Mouse (Mus musculus) forebrain, embryonic 15.5 days (tissue): ENCODE measurements around the gene Rabggtb. TPM values are rescaled to one million over a fixed set of nuclear protein-coding genes. Genes with fewer than 3 reads are reported as not detected.
A peak's percentile ranks its signal among the peaks of the same experiment; 100 is the strongest.

Source experiments
- ATAC-seq: fragments of 200-750 bp; cut with Nextera tagmentation; replicated peaks from 2 replicates; pipeline ENCODE4 v1.8.0; 2017; ENCODE audit warnings: mild to moderate bottlenecking, moderate TSS enrichment, moderate library complexity
- H3K27ac ChIP-seq: fragments of 300-500 bp; sonication (generic); replicated peaks from 2 replicates; pipeline ENCODE4 v1.5.1; 2015; ENCODE audit warnings: mild to moderate bottlenecking, inconsistent platforms
- H3K27me3 ChIP-seq: fragments of 300-500 bp; sonication (generic); 2 replicates; pipeline ENCODE4 v1.6.1; 2015; ENCODE audit warnings: inconsistent platforms
- H3K36me3 ChIP-seq: fragments of 300-500 bp; sonication (generic); 2 replicates; pipeline ENCODE4 v1.6.1; 2015; ENCODE audit warnings: mild to moderate bottlenecking, inconsistent platforms
- H3K4me1 ChIP-seq: fragments of 300-500 bp; sonication (generic); 2 replicates; pipeline ENCODE4 v1.6.1; 2015; ENCODE audit warnings: inconsistent platforms
- H3K4me2 ChIP-seq: fragments of 300-500 bp; sonication (generic); replicated peaks from 2 replicates; pipeline ENCODE4 v1.6.1; 2015; ENCODE audit warnings: mild to moderate bottlenecking, inconsistent platforms
- H3K4me3 ChIP-seq: fragments of 300-500 bp; sonication (generic); 2 replicates; pipeline ENCODE4 v1.5.1; 2015; ENCODE audit warnings: mild to moderate bottlenecking, inconsistent platforms
- H3K9ac ChIP-seq: fragments of 300-500 bp; sonication (generic); replicated peaks from 2 replicates; pipeline ENCODE4 v1.6.1; 2015; ENCODE audit warnings: mild to moderate bottlenecking, inconsistent platforms
- H3K9me3 ChIP-seq: fragments of 300-500 bp; sonication (generic); 2 replicates; pipeline ENCODE4 v1.6.1; 2016; ENCODE audit warnings: inconsistent platforms
- WGBS: fragments of 180-500 bp; shearing (Covaris S2); methylation state at CpG from one replicate; pipeline ENCODE4 v1.1.7; 2015; ENCODE audit warnings: mixed read lengths; 5-methylcytosine and 5-hydroxymethylcytosine counted together
- polyA plus RNA-seq: library from polyadenylated mRNA; unstranded; fragments of >200 nt; fragmentation: Nextera tagmentation; extraction: Ambion mirVana; gene quantifications from 2 replicates; pipeline ENCODE4 v1.2.1, GENCODE M21; 2015

Gene Rabggtb
- polyA plus RNA-seq, 1 experiment from 2014 or later: 44.0 TPM

- H3K9ac ChIP-seq: no peak overlapping the region
- no peaks in the 10 kb centered on the region for H3K36me3 ChIP-seq
- peak overlapping the region; percentile 72 for H3K4me2 ChIP-seq
- peaks cover 20% of the 10 kb centered on the region for H3K4me1 ChIP-seq
- H3K9me3 ChIP-seq: no peaks in the 10 kb centered on the region
- H3K4me3 ChIP-seq: peak overlapping the region; percentile 76
- no peak overlapping the region for H3K27ac ChIP-seq
- ATAC-seq: no peak
- H3K27me3 ChIP-seq: no peaks in the 10 kb centered on the region
- 18% methylated on average over 12 of the region's 12 CpGs for WGBS
Observed at GRCm38 (mm10) chr3:153943003-153943640, 30.3 kb upstream of the Rabggtb start.

GRCm38 (mm10) chr3:153941613-153942012 is 28.8 kb upstream of the Rabggtb start:
- Histone ChIP-seq H3K27ac (no peak overlapping the region), H3K4me1 (peaks cover 20% of the 10 kb centered on the region), H3K36me3 (no peaks in the 10 kb centered on the region), H3K4me3 (no peak overlapping the region), H3K4me2 (no peak overlapping the region), H3K9ac (no peak overlapping the region), H3K27me3 (no peaks in the 10 kb centered on the region), H3K9me3 (no peaks in the 10 kb centered on the region)
- no peak for ATAC-seq
- WGBS: 96% methylated on average over 13 of the region's 13 CpGs

GRCm38 (mm10) chr3:153940486-153940885 is 27.7 kb upstream of the Rabggtb start:
- ATAC-seq: no peak
- no peaks in the 10 kb centered on the region for H3K36me3 ChIP-seq
- H3K4me3 ChIP-seq: no peak overlapping the region
- H3K9ac ChIP-seq: no peak overlapping the region
- 94% methylated on average over 9 of the region's 9 CpGs for WGBS
- H3K9me3 ChIP-seq: no peaks in the 10 kb centered on the region
- H3K27ac ChIP-seq: no peak overlapping the region
- peaks cover 20% of the 10 kb centered on the region for H3K4me1 ChIP-seq
- H3K27me3 ChIP-seq: no peaks in the 10 kb centered on the region
- H3K4me2 ChIP-seq: no peak overlapping the region

GRCm38 (mm10) chr3:153940021-153940420 is 27.2 kb upstream of the Rabggtb start:
- no peaks in the 10 kb centered on the region for H3K27me3 ChIP-seq
- 77% methylated on average over 8 of the region's 8 CpGs for WGBS
- no peak overlapping the region for H3K4me2 ChIP-seq
- peaks cover 18% of the 10 kb centered on the region for H3K4me1 ChIP-seq
- no peak for ATAC-seq
- no peak overlapping the region for H3K27ac ChIP-seq
- no peak overlapping the region for H3K4me3 ChIP-seq
- H3K9me3 ChIP-seq: no peaks in the 10 kb centered on the region
- H3K36me3 ChIP-seq: no peaks in the 10 kb centered on the region
- H3K9ac ChIP-seq: no peak overlapping the region

- H3K9ac ChIP-seq: no peak overlapping the region
- ATAC-seq: no peak
- no peak overlapping the region for H3K4me2 ChIP-seq
- WGBS: 94% methylated on average over 17 of the region's 17 CpGs
- H3K27ac ChIP-seq: no peak overlapping the region
- H3K4me1 ChIP-seq: no peaks in the 10 kb centered on the region
- H3K27me3 ChIP-seq: no peaks in the 10 kb centered on the region
- H3K36me3 ChIP-seq: no peaks in the 10 kb centered on the region
- no peak overlapping the region for H3K4me3 ChIP-seq
- H3K9me3 ChIP-seq: no peaks in the 10 kb centered on the region
Observed at GRCm38 (mm10) chr3:153937116-153937810, 24.5 kb upstream of the Rabggtb start.

GRCm38 (mm10) chr3:153935878-153936277 is 23.1 kb upstream of the Rabggtb start:
- Histone ChIP-seq H3K27ac (no peak overlapping the region), H3K4me2 (no peak overlapping the region), H3K4me3 (no peak overlapping the region), H3K9ac (no peak overlapping the region), H3K9me3 (no peaks in the 10 kb centered on the region), H3K27me3 (no peaks in the 10 kb centered on the region), H3K36me3 (no peaks in the 10 kb centered on the region), H3K4me1 (no peaks in the 10 kb centered on the region)
- WGBS: 91% methylated on average over 9 of the region's 9 CpGs
- no peak for ATAC-seq

GRCm38 (mm10) chr3:153932461-153932860 is 19.7 kb upstream of the Rabggtb start:
- H3K36me3 ChIP-seq: no peaks in the 10 kb centered on the region
- H3K9ac ChIP-seq: no peak overlapping the region

GRCm38 (mm10) chr3:153929526-153929925 is 16.7 kb upstream of the Rabggtb start:
- Histone ChIP-seq H3K4me3 (no peak overlapping the region), H3K9ac (no peak overlapping the region), H3K36me3 (no peaks in the 10 kb centered on the region), H3K4me2 (no peak overlapping the region), H3K4me1 (no peaks in the 10 kb centered on the region), H3K9me3 (no peaks in the 10 kb centered on the region), H3K27ac (no peak overlapping the region), H3K27me3 (no peaks in the 10 kb centered on the region)
- no peak for ATAC-seq
- WGBS: 96% methylated on average over 11 of the region's 11 CpGs

More at GRCm38 (mm10) chr3:153932461-153932860, 19.7 kb upstream of the Rabggtb start:
- no peak for ATAC-seq
- no peak overlapping the region for H3K4me2 ChIP-seq
- H3K9me3 ChIP-seq: no peaks in the 10 kb centered on the region
- WGBS: 93% methylated on average over 5 of the region's 5 CpGs
- H3K4me3 ChIP-seq: no peak overlapping the region
- no peaks in the 10 kb centered on the region for H3K4me1 ChIP-seq
- no peaks in the 10 kb centered on the region for H3K27me3 ChIP-seq
- H3K27ac ChIP-seq: no peak overlapping the region

- no peak overlapping the region for H3K4me3 ChIP-seq
- H3K9me3 ChIP-seq: no peaks in the 10 kb centered on the region
- H3K9ac ChIP-seq: no peak overlapping the region
- no peak overlapping the region for H3K4me2 ChIP-seq
- H3K36me3 ChIP-seq: no peaks in the 10 kb centered on the region
- H3K27ac ChIP-seq: no peak overlapping the region
- no peaks in the 10 kb centered on the region for H3K27me3 ChIP-seq
- H3K4me1 ChIP-seq: no peaks in the 10 kb centered on the region
- no peak for ATAC-seq
- WGBS: 92% methylated on average over 7 of the region's 7 CpGs
Observed at GRCm38 (mm10) chr3:153926333-153926732, 13.5 kb upstream of the Rabggtb start.

GRCm38 (mm10) chr3:153921147-153921910 is 8.5 kb upstream of the Rabggtb start:
- H3K27me3 ChIP-seq: no peaks in the 10 kb centered on the region
- no peaks in the 10 kb centered on the region for H3K4me1 ChIP-seq
- H3K9ac ChIP-seq: no peak overlapping the region
- H3K4me3 ChIP-seq: no peak overlapping the region
- H3K4me2 ChIP-seq: no peak overlapping the region
- WGBS: 94% methylated on average over 10 of the region's 10 CpGs
- no peak for ATAC-seq
- no peaks in the 10 kb centered on the region for H3K9me3 ChIP-seq
- no peaks in the 10 kb centered on the region for H3K36me3 ChIP-seq
- H3K27ac ChIP-seq: no peak overlapping the region

- no peak overlapping the region for H3K4me3 ChIP-seq
- WGBS: 0% methylated on average over 1 of the region's 1 CpGs
- no peak overlapping the region for H3K9ac ChIP-seq
- no peaks in the 10 kb centered on the region for H3K36me3 ChIP-seq
- H3K27ac ChIP-seq: no peak overlapping the region
- H3K4me1 ChIP-seq: peaks cover 7% of the 10 kb centered on the region
- H3K27me3 ChIP-seq: no peaks in the 10 kb centered on the region
- no peaks in the 10 kb centered on the region for H3K9me3 ChIP-seq
- no peak overlapping the region for H3K4me2 ChIP-seq
- ATAC-seq: no peak
Observed at GRCm38 (mm10) chr3:153917200-153917599, 4.4 kb upstream of the Rabggtb start.

GRCm38 (mm10) chr3:153913510-153914243 is 868 bp upstream of the Rabggtb start:
- peak overlapping the region; percentile 90 for H3K27ac ChIP-seq
- peak overlapping the region; percentile 55 for H3K4me2 ChIP-seq
- H3K27me3 ChIP-seq: no peaks in the 10 kb centered on the region
- H3K4me1 ChIP-seq: peaks cover 35% of the 10 kb centered on the region
- WGBS: 58% methylated on average over 6 of the region's 6 CpGs
- no peaks in the 10 kb centered on the region for H3K9me3 ChIP-seq
- peaks cover 22% of the 10 kb centered on the region for H3K36me3 ChIP-seq
- H3K9ac ChIP-seq: peak overlapping the region; percentile 95
- ATAC-seq: no peak
- peak overlapping the region; percentile 87 for H3K4me3 ChIP-seq
